Mouse (Mus musculus): ENCODE results near the gene Cpped1. TPM values are rescaled to one million over a fixed set of nuclear protein-coding genes. Genes with fewer than 3 reads are reported as not detected.

The Cpped1 gene
- polyA plus RNA-seq, 1 experiment from 2014 or later: 27.9 TPM

DNA sequence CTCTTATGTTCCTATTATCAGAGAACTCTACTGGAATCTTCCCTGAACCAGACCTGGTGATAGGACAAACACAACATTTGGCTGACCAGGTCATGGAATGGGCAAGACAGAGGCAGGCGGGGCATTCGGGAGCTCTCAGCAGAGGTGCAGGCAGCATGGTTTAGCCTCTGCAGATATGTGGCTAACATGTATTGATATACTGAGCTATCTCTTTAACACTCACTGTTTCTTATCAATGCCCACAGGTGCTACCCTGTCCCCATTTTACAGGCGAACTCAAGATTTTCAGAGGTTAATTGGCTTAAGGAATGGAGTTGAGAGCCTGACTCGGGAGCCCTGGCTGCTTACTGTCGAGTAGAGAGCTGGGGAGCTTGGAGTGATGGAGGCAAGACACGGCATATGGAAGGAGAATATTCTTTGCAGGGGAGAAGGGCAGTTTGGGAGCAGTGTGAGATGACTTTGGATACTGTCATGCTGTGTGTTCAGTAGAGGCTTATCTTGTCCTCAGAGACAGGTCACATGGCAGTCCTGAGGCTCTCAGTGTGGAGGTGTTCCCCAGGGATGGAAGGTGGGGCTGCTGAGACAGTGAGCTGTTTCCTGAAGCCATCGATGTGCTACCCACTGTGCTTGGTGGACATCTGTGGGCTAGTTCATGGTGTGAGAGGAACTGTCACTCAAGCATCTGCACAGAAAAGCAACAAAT lies 113.3 kb downstream of the Cpped1 start:
- H3K36me3 ChIP-seq (replicated peaks; ENCODE audit: control insufficient read depth, insufficient read depth, low read depth, low read length): no peaks in the 10 kb centered on the region
- no peaks in the 10 kb centered on the region for H3K4me1 ChIP-seq (ENCODE audit: control insufficient read depth, insufficient read depth, low read length)
- no peak overlapping the region for H3K4me2 ChIP-seq (ENCODE audit: low read depth, low read length)
- no peaks in the 10 kb centered on the region for H3K9me3 ChIP-seq (replicated peaks; ENCODE audit: control insufficient read depth, low read length)
- WGBS: 79% methylated on average over 7 of the region's 7 CpGs
- H3K9ac ChIP-seq (replicated peaks; ENCODE audit: low read length): no peak overlapping the region
- DNase-seq (ENCODE audit: low spot score) (no peak), ATAC-seq (replicated peaks; ENCODE audit: insufficient number of reproducible peaks, low FRiP score, low TSS enrichment, low read depth) (no peak)
- no peak overlapping the region for H3K27ac ChIP-seq (replicated peaks; ENCODE audit: low read depth, low read length)
- no peaks in the 10 kb centered on the region for H3K27me3 ChIP-seq (ENCODE audit: control insufficient read depth, insufficient read depth, low read length)
- H3K4me3 ChIP-seq (ENCODE audit: low read depth, low read length): no peak overlapping the region

- no peaks in the 10 kb centered on the region for H3K36me3 ChIP-seq (replicated peaks; ENCODE audit: control insufficient read depth, insufficient read depth, low read depth, low read length)
- DNase-seq (ENCODE audit: low spot score) (no peak), ATAC-seq (replicated peaks; ENCODE audit: insufficient number of reproducible peaks, low FRiP score, low TSS enrichment, low read depth) (no peak)
- 80% methylated on average over 4 of the region's 4 CpGs for WGBS
- H3K9me3 ChIP-seq (replicated peaks; ENCODE audit: control insufficient read depth, low read length): no peaks in the 10 kb centered on the region
- no peak overlapping the region for H3K27ac ChIP-seq (replicated peaks; ENCODE audit: low read depth, low read length)
- no peaks in the 10 kb centered on the region for H3K4me1 ChIP-seq (ENCODE audit: control insufficient read depth, insufficient read depth, low read length)
- no peak overlapping the region for H3K9ac ChIP-seq (replicated peaks; ENCODE audit: low read length)
- no peak overlapping the region for H3K4me2 ChIP-seq (ENCODE audit: low read depth, low read length)
- no peaks in the 10 kb centered on the region for H3K27me3 ChIP-seq (ENCODE audit: control insufficient read depth, insufficient read depth, low read length)
- no peak overlapping the region for H3K4me3 ChIP-seq (ENCODE audit: low read depth, low read length)
Observed at GRCm38 (mm10) chr16:11794628-11795027, 114.6 kb downstream of the Cpped1 start.

GRCm38 (mm10) chr16:11793391-11793790 lies 115.9 kb downstream of the Cpped1 start:
- no peaks in the 10 kb centered on the region for H3K36me3 ChIP-seq (replicated peaks; ENCODE audit: control insufficient read depth, insufficient read depth, low read depth, low read length)
- no peak for DNase-seq (ENCODE audit: low spot score)

DNA sequence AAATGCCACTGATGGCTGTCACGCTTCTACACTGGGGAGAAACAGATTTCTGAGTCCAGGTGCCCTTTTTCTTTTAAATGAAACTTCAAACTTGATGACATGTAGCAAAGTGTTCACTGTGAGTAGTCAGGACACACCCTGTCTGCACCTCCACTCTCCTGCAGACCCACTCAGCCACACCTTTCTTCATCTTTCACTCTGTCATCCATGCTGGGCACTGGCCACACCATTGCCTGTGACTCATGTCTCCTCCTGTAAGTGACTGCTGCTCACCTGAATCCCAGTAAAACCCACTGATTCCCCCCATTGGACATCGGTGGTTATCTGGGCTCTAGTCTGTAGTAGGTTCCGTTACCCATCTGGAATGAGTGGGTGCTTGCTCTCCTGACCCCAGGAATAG lies 118.8 kb downstream of the Cpped1 start:
- no peaks in the 10 kb centered on the region for H3K36me3 ChIP-seq (replicated peaks; ENCODE audit: control insufficient read depth, insufficient read depth, low read depth, low read length)
- DNase-seq (ENCODE audit: low spot score) (no peak), ATAC-seq (replicated peaks; ENCODE audit: insufficient number of reproducible peaks, low FRiP score, low TSS enrichment, low read depth) (no peak)
- H3K4me1 ChIP-seq (ENCODE audit: control insufficient read depth, insufficient read depth, low read length): no peaks in the 10 kb centered on the region
- no peaks in the 10 kb centered on the region for H3K27me3 ChIP-seq (ENCODE audit: control insufficient read depth, insufficient read depth, low read length)
- no peak overlapping the region for H3K27ac ChIP-seq (replicated peaks; ENCODE audit: low read depth, low read length)
- WGBS: 93% methylated on average over 3 of the region's 3 CpGs
- no peak overlapping the region for H3K4me3 ChIP-seq (ENCODE audit: low read depth, low read length)
- H3K9me3 ChIP-seq (replicated peaks; ENCODE audit: control insufficient read depth, low read length): no peaks in the 10 kb centered on the region
- no peak overlapping the region for H3K9ac ChIP-seq (replicated peaks; ENCODE audit: low read length)
- H3K4me2 ChIP-seq (ENCODE audit: low read depth, low read length): no peak overlapping the region

More at GRCm38 (mm10) chr16:11793391-11793790, 115.9 kb downstream of the Cpped1 start:
- WGBS: 19% methylated on average over 2 of the region's 2 CpGs
- Histone ChIP-seq H3K9me3 (replicated peaks; ENCODE audit: control insufficient read depth, low read length) (no peaks in the 10 kb centered on the region), H3K4me1 (ENCODE audit: control insufficient read depth, insufficient read depth, low read length) (no peaks in the 10 kb centered on the region), H3K9ac (replicated peaks; ENCODE audit: low read length) (no peak overlapping the region), H3K4me3 (ENCODE audit: low read depth, low read length) (no peak overlapping the region), H3K27ac (replicated peaks; ENCODE audit: low read depth, low read length) (no peak overlapping the region), H3K4me2 (ENCODE audit: low read depth, low read length) (no peak overlapping the region), H3K27me3 (ENCODE audit: control insufficient read depth, insufficient read depth, low read length) (no peaks in the 10 kb centered on the region)
- no peak for ATAC-seq (replicated peaks; ENCODE audit: insufficient number of reproducible peaks, low FRiP score, low TSS enrichment, low read depth)

DNA sequence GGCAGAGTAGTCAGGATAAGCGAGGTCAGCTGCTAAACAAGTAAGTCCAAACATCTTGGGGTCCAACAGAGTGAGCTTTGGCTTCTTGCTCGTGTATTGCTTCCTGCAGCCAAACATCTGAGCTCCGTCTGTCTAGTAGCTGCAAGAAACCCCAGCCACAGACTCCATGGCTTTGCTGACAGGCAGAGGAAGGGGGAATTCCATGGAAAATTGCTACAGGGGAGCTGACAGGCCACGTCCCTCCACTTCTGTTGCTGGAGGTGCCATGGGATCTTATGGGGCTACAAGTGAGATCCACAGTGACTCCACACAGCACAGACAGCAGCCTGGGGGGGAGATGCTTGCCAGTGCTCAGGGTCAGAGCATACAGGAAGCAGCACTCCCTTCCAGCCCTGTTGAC lies 123.4 kb downstream of the Cpped1 start:
- H3K27me3 ChIP-seq (ENCODE audit: control insufficient read depth, insufficient read depth, low read length): no peaks in the 10 kb centered on the region
- no peak for ATAC-seq (replicated peaks; ENCODE audit: insufficient number of reproducible peaks, low FRiP score, low TSS enrichment, low read depth)
- H3K4me3 ChIP-seq (ENCODE audit: low read depth, low read length): no peak overlapping the region
- DNase-seq (ENCODE audit: low spot score): no peak
- H3K27ac ChIP-seq (replicated peaks; ENCODE audit: low read depth, low read length): no peak overlapping the region
- H3K9me3 ChIP-seq (replicated peaks; ENCODE audit: control insufficient read depth, low read length): no peaks in the 10 kb centered on the region
- WGBS: 58% methylated on average over 4 of the region's 4 CpGs
- H3K4me2 ChIP-seq (ENCODE audit: low read depth, low read length): no peak overlapping the region
- H3K9ac ChIP-seq (replicated peaks; ENCODE audit: low read length): no peak overlapping the region
- no peaks in the 10 kb centered on the region for H3K36me3 ChIP-seq (replicated peaks; ENCODE audit: control insufficient read depth, insufficient read depth, low read depth, low read length)
- H3K4me1 ChIP-seq (ENCODE audit: control insufficient read depth, insufficient read depth, low read length): no peaks in the 10 kb centered on the region

DNA sequence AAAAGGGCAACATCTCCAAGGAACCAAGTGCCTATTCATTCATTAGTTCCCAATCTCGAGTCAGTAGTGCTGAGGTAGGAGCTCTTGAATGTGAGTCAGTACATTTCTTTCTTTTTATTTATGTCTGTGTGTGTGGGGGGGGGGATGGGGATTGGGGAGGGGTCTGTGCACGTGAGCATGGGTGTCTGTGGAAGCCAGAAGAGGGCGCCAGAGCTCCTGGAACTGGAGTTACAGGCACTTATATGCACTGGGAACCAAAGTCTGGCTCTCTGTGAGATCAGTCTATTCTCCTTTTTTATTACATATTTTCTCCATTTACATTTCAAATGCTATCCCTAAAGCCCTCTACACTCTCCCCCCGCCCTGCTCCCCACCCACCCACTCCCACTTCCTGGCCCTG lies 124.9 kb downstream of the Cpped1 start:
- Histone ChIP-seq H3K27me3 (ENCODE audit: control insufficient read depth, insufficient read depth, low read length) (no peaks in the 10 kb centered on the region), H3K4me1 (ENCODE audit: control insufficient read depth, insufficient read depth, low read length) (no peaks in the 10 kb centered on the region), H3K4me3 (ENCODE audit: low read depth, low read length) (no peak overlapping the region), H3K27ac (replicated peaks; ENCODE audit: low read depth, low read length) (no peak overlapping the region), H3K9me3 (replicated peaks; ENCODE audit: control insufficient read depth, low read length) (no peaks in the 10 kb centered on the region), H3K4me2 (ENCODE audit: low read depth, low read length) (no peak overlapping the region), H3K9ac (replicated peaks; ENCODE audit: low read length) (no peak overlapping the region), H3K36me3 (replicated peaks; ENCODE audit: control insufficient read depth, insufficient read depth, low read depth, low read length) (no peaks in the 10 kb centered on the region)
- 67% methylated on average over 4 of the region's 4 CpGs for WGBS
- DNase-seq (ENCODE audit: low spot score) (no peak), ATAC-seq (replicated peaks; ENCODE audit: insufficient number of reproducible peaks, low FRiP score, low TSS enrichment, low read depth) (no peak)

- no peaks in the 10 kb centered on the region for H3K36me3 ChIP-seq (replicated peaks; ENCODE audit: control insufficient read depth, insufficient read depth, low read depth, low read length)
- H3K27me3 ChIP-seq (ENCODE audit: control insufficient read depth, insufficient read depth, low read length): no peaks in the 10 kb centered on the region
- ATAC-seq (replicated peaks; ENCODE audit: insufficient number of reproducible peaks, low FRiP score, low TSS enrichment, low read depth) (no peak), DNase-seq (ENCODE audit: low spot score) (no peak)
- no peaks in the 10 kb centered on the region for H3K9me3 ChIP-seq (replicated peaks; ENCODE audit: control insufficient read depth, low read length)
- no peaks in the 10 kb centered on the region for H3K4me1 ChIP-seq (ENCODE audit: control insufficient read depth, insufficient read depth, low read length)
- H3K9ac ChIP-seq (replicated peaks; ENCODE audit: low read length): no peak overlapping the region
- H3K4me2 ChIP-seq (ENCODE audit: low read depth, low read length): no peak overlapping the region
- H3K4me3 ChIP-seq (ENCODE audit: low read depth, low read length): no peak overlapping the region
- H3K27ac ChIP-seq (replicated peaks; ENCODE audit: low read depth, low read length): no peak overlapping the region
Observed at GRCm38 (mm10) chr16:11783337-11783736, 125.9 kb downstream of the Cpped1 start.

DNA sequence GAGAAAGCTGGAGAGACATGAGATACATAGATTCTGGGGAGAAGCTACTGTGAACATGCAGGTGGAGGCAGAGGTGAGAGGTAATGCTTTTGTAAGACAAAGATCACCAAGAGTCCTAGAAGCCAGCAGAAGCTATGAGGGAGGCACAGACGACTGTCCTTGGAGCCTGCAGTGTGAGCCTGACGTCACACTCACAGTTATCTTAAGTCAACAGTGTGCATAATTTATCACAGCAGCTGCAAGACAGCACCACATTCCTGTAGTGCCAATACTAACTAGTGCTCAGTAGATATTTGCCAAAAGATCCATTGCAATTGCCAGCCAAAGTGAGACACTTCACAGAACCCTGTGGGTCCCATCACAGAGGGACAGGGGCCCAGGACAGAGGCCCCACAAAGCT lies 127.2 kb downstream of the Cpped1 start:
- no peak overlapping the region for H3K4me3 ChIP-seq (ENCODE audit: low read depth, low read length)
- DNase-seq (ENCODE audit: low spot score) (no peak), ATAC-seq (replicated peaks; ENCODE audit: insufficient number of reproducible peaks, low FRiP score, low TSS enrichment, low read depth) (no peak)
- no peak overlapping the region for H3K4me2 ChIP-seq (ENCODE audit: low read depth, low read length)
- H3K36me3 ChIP-seq (replicated peaks; ENCODE audit: control insufficient read depth, insufficient read depth, low read depth, low read length): no peaks in the 10 kb centered on the region
- H3K9me3 ChIP-seq (replicated peaks; ENCODE audit: control insufficient read depth, low read length): no peaks in the 10 kb centered on the region
- H3K9ac ChIP-seq (replicated peaks; ENCODE audit: low read length): no peak overlapping the region
- WGBS: 47% methylated on average over 2 of the region's 2 CpGs
- no peak overlapping the region for H3K27ac ChIP-seq (replicated peaks; ENCODE audit: low read depth, low read length)
- H3K4me1 ChIP-seq (ENCODE audit: control insufficient read depth, insufficient read depth, low read length): no peaks in the 10 kb centered on the region
- no peaks in the 10 kb centered on the region for H3K27me3 ChIP-seq (ENCODE audit: control insufficient read depth, insufficient read depth, low read length)
